Mouse (Mus musculus) lung, postnatal 4 days (tissue): ENCODE results near the gene Baiap2l1.

Experiments used
- DNase-seq, 2 experiments: peaks; one replicate each; pipeline ENCODE4 v3.0.0; 2021

The Baiap2l1 gene

GRCm38 (mm10) chr5:144256541-144256870 is 101.4 kb downstream of the Baiap2l1 start:
- no peak for DNase-seq

GRCm38 (mm10) chr5:144255632-144256540 is 102.0 kb downstream of the Baiap2l1 start:
- DNase-seq, result peak; percentile 67 to 72

GRCm38 (mm10) chr5:144254811-144255631 is 102.9 kb downstream of the Baiap2l1 start:
- peak; percentile 89 to 94 for DNase-seq

- DNase-seq, result peak; percentile 81 to 89
Observed at GRCm38 (mm10) chr5:144254122-144254810, 103.6 kb downstream of the Baiap2l1 start.

- DNase-seq, result no peak
Observed at GRCm38 (mm10) chr5:144253212-144253611, 104.7 kb downstream of the Baiap2l1 start.

- no peak for DNase-seq
Observed at GRCm38 (mm10) chr5:144251876-144252577, 105.9 kb downstream of the Baiap2l1 start.

GRCm38 (mm10) chr5:144249871-144250270 is 108.0 kb downstream of the Baiap2l1 start:
- DNase-seq, result no peak

GRCm38 (mm10) chr5:144247906-144248585 is 109.9 kb downstream of the Baiap2l1 start:
- peak; percentile 59 to 71 for DNase-seq

- no peak for DNase-seq
Observed at GRCm38 (mm10) chr5:144247307-144247706, 110.6 kb downstream of the Baiap2l1 start.

GRCm38 (mm10) chr5:144246669-144247068 is 111.2 kb downstream of the Baiap2l1 start:
- no peak for DNase-seq

- DNase-seq, result no peak
Observed at GRCm38 (mm10) chr5:144245592-144245991, 112.3 kb downstream of the Baiap2l1 start.

GRCm38 (mm10) chr5:144243901-144244487 is 113.9 kb downstream of the Baiap2l1 start, which contains the start of gene Bri3:
Bri3 (plus strand) TSS chr5:144244437.
- no peak for DNase-seq

GRCm38 (mm10) chr5:144238969-144239368 is 118.9 kb downstream of the Baiap2l1 start:
- no peak for DNase-seq

GRCm38 (mm10) chr5:144234714-144235113 is 123.2 kb downstream of the Baiap2l1 start:
- no peak for DNase-seq

- DNase-seq, result no peak
Observed at GRCm38 (mm10) chr5:144234222-144234621, 123.7 kb downstream of the Baiap2l1 start.

GRCm38 (mm10) chr5:144232531-144232930 is 125.4 kb downstream of the Baiap2l1 start:
- no peak for DNase-seq

- no peak for DNase-seq
Observed at GRCm38 (mm10) chr5:144231410-144231809, 126.5 kb downstream of the Baiap2l1 start.

- no peak for DNase-seq
Observed at GRCm38 (mm10) chr5:144230216-144230615, 127.7 kb downstream of the Baiap2l1 start.

- no peak for DNase-seq
Observed at GRCm38 (mm10) chr5:144226220-144226619, 131.7 kb downstream of the Baiap2l1 start.

- DNase-seq, result no peak
Observed at GRCm38 (mm10) chr5:144223899-144224816, 133.8 kb downstream of the Baiap2l1 start.
